9 mouse cellular contexts compared by ENCODE assay signal in the genomic region with DNA sequence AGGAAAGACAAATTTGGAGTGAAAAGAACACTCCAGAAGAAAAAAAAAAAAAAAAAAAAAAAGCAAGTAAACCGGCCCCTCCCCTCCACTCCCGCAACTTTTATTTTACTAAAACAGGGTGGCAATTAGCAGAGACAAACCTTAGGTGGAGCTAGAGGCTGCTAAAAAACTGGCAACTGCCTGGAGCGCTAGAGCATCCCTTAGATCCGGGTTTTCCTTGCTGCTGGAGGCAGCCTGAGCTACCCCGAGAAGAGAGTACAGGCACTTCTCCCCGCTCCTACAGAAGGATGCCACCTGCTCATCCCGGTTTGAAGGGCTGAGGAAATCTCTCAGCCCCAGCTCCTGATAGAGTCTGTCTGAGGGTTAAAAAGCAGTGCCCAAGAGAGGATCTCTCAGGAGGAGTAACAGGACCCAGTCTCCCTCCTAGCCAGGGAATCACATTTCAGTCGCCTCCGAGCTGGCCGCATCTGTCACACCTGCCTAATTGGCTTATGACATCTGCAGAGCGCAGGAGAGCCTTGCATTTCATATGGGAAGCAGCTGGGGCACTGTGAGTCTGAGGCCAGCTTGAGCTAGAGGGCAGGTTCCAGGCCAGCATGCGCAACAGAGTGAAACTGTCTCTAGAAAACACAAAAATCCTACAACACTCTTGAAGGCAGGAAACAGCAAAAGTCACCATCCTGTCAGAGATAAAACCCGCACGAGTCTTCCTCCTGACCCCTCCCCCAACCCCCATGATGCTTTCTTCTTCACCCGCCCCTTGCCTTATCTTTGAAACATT. TPM values are rescaled to one million over a fixed set of nuclear protein-coding genes. Genes with fewer than 3 reads are reported as not detected.
DNase-seq lines count a peak whose midpoint lies in the region; ATAC-seq lines count a peak whose summit lies in the region.
"Had no signal": no experiment of that assay in that cellular context is flagged by ENCODE, and none has a peak within 500 bp of the region (broad histone marks: within the 10 kb centered on the region; RNA-seq: fewer than 3 reads in every experiment).

No protein-coding gene starts in this region.

- peak overlapping the region; percentile 27; the same call in 1 of the 2 replicates for H3K9ac ChIP-seq in embryonic facial prominence, embryonic 13.5 days
- peak overlapping the region; percentile 34; the same call in 1 of the 2 replicates for H3K9ac ChIP-seq in heart, embryonic 15.5 days
- H3K9ac ChIP-seq in liver, embryonic 15.5 days, result 0 out of 2 replicates have a peak overlapping the region, but pooled peaks have one; percentile 8
- 0 out of 2 replicates have a peak overlapping the region, but pooled peaks have one; percentile 27 for H3K9ac ChIP-seq in neural tube, embryonic 13.5 days

- H3K4me3 ChIP-seq in embryonic facial prominence, embryonic 13.5 days, result peak overlapping the region; percentile 20
- H3K4me3 ChIP-seq in heart, embryonic 15.5 days, result peak overlapping the region; percentile 32
- peak overlapping the region; percentile 33 for H3K4me3 ChIP-seq in liver, embryonic 15.5 days (replicated peaks)
- H3K4me3 ChIP-seq in neural tube, embryonic 13.5 days, result peak overlapping the region; percentile 10

- peaks cover 7% of the 10 kb centered on the region; the same call in 1 of the 2 replicates for H3K27me3 ChIP-seq in embryonic facial prominence, embryonic 13.5 days
- H3K27me3 ChIP-seq in heart, embryonic 15.5 days, result no peaks in the 10 kb centered on the region
- H3K27me3 ChIP-seq in liver, embryonic 15.5 days, result no peaks in the 10 kb centered on the region; the same call in 1 of the 2 replicates
- H3K27me3 ChIP-seq in neural tube, embryonic 13.5 days, result peaks cover 3% of the 10 kb centered on the region; the same call in 1 of the 2 replicates

- no peaks in the 10 kb centered on the region for H3K9me3 ChIP-seq in embryonic facial prominence, embryonic 13.5 days
- H3K9me3 ChIP-seq in heart, embryonic 15.5 days (replicated peaks), result no peaks in the 10 kb centered on the region
- no peaks in the 10 kb centered on the region for H3K9me3 ChIP-seq in liver, embryonic 15.5 days (replicated peaks)
- H3K9me3 ChIP-seq in neural tube, embryonic 13.5 days, result no peaks in the 10 kb centered on the region

- WGBS in embryonic facial prominence, embryonic 13.5 days, result 7% methylated on average over 15 of the region's 15 CpGs
- 8% methylated on average over 15 of the region's 15 CpGs for WGBS in heart, embryonic 15.5 days
- WGBS in liver, embryonic 15.5 days (ENCODE audit: insufficient replicate concordance), result 4% methylated on average over 15 of the region's 15 CpGs
- 10% methylated on average over 15 of the region's 15 CpGs for WGBS in neural tube, embryonic 13.5 days

- peaks cover 2% of the 10 kb centered on the region for H3K36me3 ChIP-seq in embryonic facial prominence, embryonic 13.5 days
- H3K36me3 ChIP-seq in heart, embryonic 15.5 days, result 0 out of 2 replicates have a peak, but pooled peaks cover under 1% of the 10 kb centered on the region
- peaks cover 2% of the 10 kb centered on the region for H3K36me3 ChIP-seq in liver, embryonic 15.5 days (replicated peaks)
- H3K36me3 ChIP-seq in neural tube, embryonic 13.5 days, result peaks cover 8% of the 10 kb centered on the region; the same call in 1 of the 2 replicates

- peaks cover 18% of the 10 kb centered on the region for H3K4me1 ChIP-seq in embryonic facial prominence, embryonic 13.5 days
- peaks cover 42% of the 10 kb centered on the region for H3K4me1 ChIP-seq in heart, embryonic 15.5 days (replicated peaks)
- peaks cover 34% of the 10 kb centered on the region for H3K4me1 ChIP-seq in liver, embryonic 15.5 days (replicated peaks)
- peaks cover 8% of the 10 kb centered on the region; the same call in 1 of the 2 replicates for H3K4me1 ChIP-seq in neural tube, embryonic 13.5 days (replicated peaks)

- peak; percentile 70; the same call in 1 of the 2 replicates for ATAC-seq in embryonic facial prominence, embryonic 13.5 days (ENCODE audit: insufficient number of reproducible peaks, insufficient read depth, low FRiP score, low TSS enrichment, low read depth)
- peak; percentile 68 for ATAC-seq in heart, embryonic 15.5 days (replicated peaks; ENCODE audit: insufficient number of reproducible peaks, insufficient read depth, low FRiP score, low read depth)
- peak; percentile 51; the same call in 1 of the 2 replicates for ATAC-seq in liver, embryonic 15.5 days (ENCODE audit: insufficient read depth)
- peak; percentile 84 for ATAC-seq in neural tube, embryonic 13.5 days (ENCODE audit: low read depth)

- H3K4me2 ChIP-seq in embryonic facial prominence, embryonic 13.5 days, result peak overlapping the region; percentile 49
- H3K4me2 ChIP-seq in heart, embryonic 15.5 days, result peak overlapping the region; percentile 61
- H3K4me2 ChIP-seq in liver, embryonic 15.5 days, result peak overlapping the region; percentile 67
- peak overlapping the region; percentile 45 for H3K4me2 ChIP-seq in neural tube, embryonic 13.5 days

- H3K27ac ChIP-seq in embryonic facial prominence, embryonic 13.5 days, result no peak overlapping the region
- H3K27ac ChIP-seq in heart, embryonic 15.5 days, result peak overlapping the region; percentile 56
- H3K27ac ChIP-seq in liver, embryonic 15.5 days (replicated peaks), result no peak overlapping the region; the same call in 1 of the 2 replicates
- no peak overlapping the region for H3K27ac ChIP-seq in neural tube, embryonic 13.5 days (replicated peaks)
- H3K27ac ChIP-seq: macrophage had no signal

- DNase-seq in B cell, adult 2 months, result peak; percentile 13 to 21
- DNase-seq in Muller cell, postnatal 12 days (ENCODE audit: inconsistent ontology term), result peak; percentile 68
- DNase-seq in kidney, postnatal 14 days, result peak; percentile 66
- DNase-seq in spleen, postnatal 4 days (ENCODE audit: low spot score in 2 of 2), result no peak

RNA-seq across cellular contexts. Expression of gene 2410004B18Rik, which starts 12.4 kb away (rescaled TPM):
- 50.7 and 61.1 TPM in 2 replicates for polyA plus RNA-seq in embryonic facial prominence, embryonic 13.5 days (2015; fragmentation: Nextera tagmentation; extraction: Ambion mirVana)
- polyA plus RNA-seq in heart, embryonic 15.5 days (2015; fragmentation: Nextera tagmentation; extraction: Ambion mirVana), result 39.3 and 45.4 TPM in 2 replicates
- polyA plus RNA-seq in liver, embryonic 15.5 days (2015; fragmentation: Nextera tagmentation; extraction: Ambion mirVana), result 14.0 and 14.6 TPM in 2 replicates
- polyA plus RNA-seq in neural tube, embryonic 13.5 days (2015; fragmentation: Nextera tagmentation; extraction: Ambion mirVana), result 69.0 and 80.3 TPM in 2 replicates

RNA-seq across cellular contexts. Expression of gene Bcl10, which starts 27.6 kb away (rescaled TPM):
- polyA plus RNA-seq in embryonic facial prominence, embryonic 13.5 days (2015; fragmentation: Nextera tagmentation; extraction: Ambion mirVana), result 47.0 and 50.4 TPM in 2 replicates
- 38.2 and 38.5 TPM in 2 replicates for polyA plus RNA-seq in heart, embryonic 15.5 days (2015; fragmentation: Nextera tagmentation; extraction: Ambion mirVana)
- polyA plus RNA-seq in liver, embryonic 15.5 days (2015; fragmentation: Nextera tagmentation; extraction: Ambion mirVana), result 18.3 and 18.6 TPM in 2 replicates
- 40.7 and 48.9 TPM in 2 replicates for polyA plus RNA-seq in neural tube, embryonic 13.5 days (2015; fragmentation: Nextera tagmentation; extraction: Ambion mirVana)

RNA-seq across cellular contexts. Expression of gene Syde2, which starts 37.4 kb away (rescaled TPM):
- 1.8 and 2.1 TPM in 2 replicates for polyA plus RNA-seq in embryonic facial prominence, embryonic 13.5 days (2015; fragmentation: Nextera tagmentation; extraction: Ambion mirVana)
- polyA plus RNA-seq in heart, embryonic 15.5 days (2015; fragmentation: Nextera tagmentation; extraction: Ambion mirVana), result 8.3 and 8.6 TPM in 2 replicates
- polyA plus RNA-seq in liver, embryonic 15.5 days (2015; fragmentation: Nextera tagmentation; extraction: Ambion mirVana), result 0.48 and 0.52 TPM in 2 replicates
- 0.33 and 0.45 TPM in 2 replicates for polyA plus RNA-seq in neural tube, embryonic 13.5 days (2015; fragmentation: Nextera tagmentation; extraction: Ambion mirVana)
- polyA plus RNA-seq: macrophage had no signal

Comparison
In these comparisons a context has a peak if more than half of its experiments do, and no peak if none do; other contexts are left out.
1. DNase-seq: peak in B cell, adult 2 months (2 of 2), Muller cell, postnatal 12 days (single experiment) and kidney, postnatal 14 days (single experiment); none in spleen, postnatal 4 days (0 of 2).
2. Peak in every context shown above with its lines, with median percentiles within 50 percentile points of each other: ATAC-seq, H3K4me2 ChIP-seq, H3K4me3 ChIP-seq and H3K9ac ChIP-seq.